Mouse (Mus musculus) Patski (cell line): ENCODE measurements around the gene Slc16a12. TPM values are rescaled to one million over a fixed set of nuclear protein-coding genes. Genes with fewer than 3 reads are reported as not detected.
A peak's percentile ranks its signal among the peaks of the same experiment; 100 is the strongest.

Source experiments
- ATAC-seq: fragments of 100-300 bp; one replicate; pipeline ENCODE4 v1.8.0; 2021
- CTCF ChIA-PET: fragments of 350-600 bp; sonication (Branson Sonifier 250); formaldehyde crosslinking; loops from one replicate; lab custom pipeline; 2022; ENCODE audit warnings: inconsistent platforms; lab: Charles Lee
- POLR2A ChIA-PET: fragments of 350-600 bp; sonication (Branson Sonifier 250); formaldehyde crosslinking; loops from one replicate; lab custom pipeline; 2022; ENCODE audit warnings: antibody characterized with exemption, inconsistent platforms; lab: Charles Lee
- DNase-seq: peaks from one replicate; pipeline ENCODE4 v3.0.0-alpha.2; 2011; ENCODE audit warnings: low read depth, low spot score
- H3K27me3 ChIP-seq: fragments of 371-371 bp; one replicate; pipeline ENCODE4 v1.5.1; 2021
- CTCF ChIP-seq: fragments of 100-300 bp; IDR thresholded peaks from one replicate; pipeline ENCODE4 v1.5.1; 2021
- in situ Hi-C: fragments of 300-500 bp; cut with MboI; formaldehyde crosslinking; loops from 3 replicates; pipeline ENCODE4 v1.11.1; 2018; ENCODE audit warnings: low pct_unique_long_range_greater_than_20kb, mixed read lengths
- polyA plus RNA-seq: library from polyadenylated mRNA; unstranded; gene quantifications from one replicate; pipeline ENCODE4 v1.2.3, GENCODE M21; 2021

Gene Slc16a12
- 0.19 TPM for polyA plus RNA-seq

- TF ChIP-seq CTCF = no peak
- in situ Hi-C loops = no loop called here
- CTCF ChIA-PET = interaction anchor here (2.9 kb wide), 1 partner anchor 27 kb away, joined by 8 read pairs; no protein-coding TSS in a partner anchor
- DNase-seq = no peak
- POLR2A ChIA-PET = interaction anchor here (0.6 kb wide), 1 partner anchor 18 kb away, joined by 3 read pairs; no protein-coding TSS in a partner anchor
- peaks cover 30% of the 10 kb centered on the region for H3K27me3 ChIP-seq
- peak; percentile 33 for ATAC-seq
Observed at GRCm38 (mm10) chr19:34746688-34747504, at the start of gene Slc16a12. TSS of gene Slc16a12 (minus strand) at chr19:34747289.

- peak; percentile 12 for ATAC-seq
- CTCF ChIA-PET = no interaction called here
- POLR2A ChIA-PET = interaction anchor here (0.6 kb wide), 1 partner anchor 80 kb away, joined by 3 read pairs; no protein-coding TSS in a partner anchor
- no peak for DNase-seq
- in situ Hi-C loops = no loop called here
- H3K27me3 ChIP-seq = no peaks in the 10 kb centered on the region
- no peak for TF ChIP-seq CTCF
Observed at GRCm38 (mm10) chr19:34796396-34796795, 49.3 kb upstream of the Slc16a12 start.

GRCm38 (mm10) chr19:34782491-34782890 is 35.4 kb upstream of the Slc16a12 start:
- in situ Hi-C loops = no loop called here
- H3K27me3 ChIP-seq = no peaks in the 10 kb centered on the region
- DNase-seq = no peak
- ATAC-seq = no peak
- no peak for TF ChIP-seq CTCF
- CTCF ChIA-PET = no interaction called here
- POLR2A ChIA-PET = no interaction called here

GRCm38 (mm10) chr19:34778993-34779392 is 31.9 kb upstream of the Slc16a12 start:
- POLR2A ChIA-PET = no interaction called here
- in situ Hi-C loops = loop anchor here (5.0 kb wide), 1 partner anchor 112 kb away; no protein-coding TSS in a partner anchor
- CTCF ChIA-PET = interaction anchor here (1.2 to 1.3 kb wide), 2 partner anchors 9 to 13 kb away, joined by 3 read pairs; no protein-coding TSS in a partner anchor
- H3K27me3 ChIP-seq = no peaks in the 10 kb centered on the region
- DNase-seq (no peak), ATAC-seq (no peak)
- TF ChIP-seq CTCF = no peak

- ATAC-seq (peak; percentile 97), DNase-seq (peak; percentile 48)
- in situ Hi-C loops = loop anchor here (5.0 kb wide), 1 partner anchor 111 kb away; no protein-coding TSS in a partner anchor
- POLR2A ChIA-PET = no interaction called here
- TF ChIP-seq CTCF = no peak
- CTCF ChIA-PET = interaction anchor here (1.2 to 1.3 kb wide), 2 partner anchors 9 to 14 kb away, joined by 3 read pairs; no protein-coding TSS in a partner anchor
- H3K27me3 ChIP-seq = no peaks in the 10 kb centered on the region
Observed at GRCm38 (mm10) chr19:34778098-34778497, 31.0 kb upstream of the Slc16a12 start.

GRCm38 (mm10) chr19:34772775-34773174 is 25.7 kb upstream of the Slc16a12 start:
- POLR2A ChIA-PET = no interaction called here
- no peaks in the 10 kb centered on the region for H3K27me3 ChIP-seq
- peak; percentile 53 for DNase-seq
- in situ Hi-C loops = no loop called here
- peak; percentile 91 for TF ChIP-seq CTCF
- CTCF ChIA-PET = interaction anchor here (0.7 to 2.2 kb wide), 7 partner anchors 32 to 136 kb away, joined by 3 to 7 read pairs (median 5); no protein-coding TSS in a partner anchor
- peak; percentile 84 for ATAC-seq

- in situ Hi-C loops = no loop called here
- DNase-seq (no peak), ATAC-seq (no peak)
- H3K27me3 ChIP-seq = peaks cover 4% of the 10 kb centered on the region
- ChIA-PET CTCF (interaction anchor here (0.8 to 1.3 kb wide), 4 partner anchors 17 to 85 kb away, joined by 3 to 4 read pairs (median 3); no protein-coding TSS in a partner anchor), POLR2A (no interaction called here)
- TF ChIP-seq CTCF = no peak
Observed at GRCm38 (mm10) chr19:34770764-34771163, 23.7 kb upstream of the Slc16a12 start.

- in situ Hi-C loops = no loop called here
- DNase-seq (no peak), ATAC-seq (no peak)
- no peak for TF ChIP-seq CTCF
- CTCF ChIA-PET = no interaction called here
- peaks cover 3% of the 10 kb centered on the region for H3K27me3 ChIP-seq
- POLR2A ChIA-PET = no interaction called here
Observed at GRCm38 (mm10) chr19:34758754-34759153, 11.7 kb upstream of the Slc16a12 start.

GRCm38 (mm10) chr19:34756561-34757240 is 9.6 kb upstream of the Slc16a12 start:
- in situ Hi-C loops = no loop called here
- CTCF ChIA-PET = interaction anchor here (1.0 to 1.9 kb wide), 5 partner anchors 11 to 209 kb away, joined by 3 to 6 read pairs (median 5); no protein-coding TSS in a partner anchor
- POLR2A ChIA-PET = no interaction called here
- DNase-seq (no peak), ATAC-seq (no peak)
- TF ChIP-seq CTCF = no peak
- H3K27me3 ChIP-seq = peaks cover 3% of the 10 kb centered on the region

- DNase-seq = no peak
- no peak for TF ChIP-seq CTCF
- in situ Hi-C loops = no loop called here
- ChIA-PET POLR2A (no interaction called here), CTCF (interaction anchor here (1.6 kb wide), 1 partner anchor 30 kb away, joined by 5 read pairs; no protein-coding TSS in a partner anchor)
- ATAC-seq = no peak
- H3K27me3 ChIP-seq = peaks cover under 1% of the 10 kb centered on the region
Observed at GRCm38 (mm10) chr19:34755680-34756079, 8.6 kb upstream of the Slc16a12 start.
